Mouse (Mus musculus) bone marrow macrophage, adult 2 months (primary cell): ENCODE results near the gene Cd8a.

Source experiments
- CTCF ChIP-seq: IDR thresholded peaks from 2 replicates; pipeline ENCODE4 v1.5.1; 2012; ENCODE audit warnings: low read depth, mild to moderate bottlenecking, low read length, moderate library complexity
- POLR2A ChIP-seq: IDR thresholded peaks from 2 replicates; pipeline ENCODE4 v1.6.1; 2012; ENCODE audit warnings: mild to moderate bottlenecking, low read depth, low read length, borderline replicate concordance

- TF ChIP-seq POLR2A: no peak
- no peak for TF ChIP-seq CTCF
Observed at GRCm38 (mm10) chr6:71373249-71373775, at the start of gene Cd8a.
